Mouse (Mus musculus): ENCODE results near the gene Sipa1. TPM values are rescaled to one million over a fixed set of nuclear protein-coding genes. Genes with fewer than 3 reads are reported as not detected.

The Sipa1 gene
- polyA plus RNA-seq, 1 experiment from 2014 or later, result 28.9 TPM

DNA sequence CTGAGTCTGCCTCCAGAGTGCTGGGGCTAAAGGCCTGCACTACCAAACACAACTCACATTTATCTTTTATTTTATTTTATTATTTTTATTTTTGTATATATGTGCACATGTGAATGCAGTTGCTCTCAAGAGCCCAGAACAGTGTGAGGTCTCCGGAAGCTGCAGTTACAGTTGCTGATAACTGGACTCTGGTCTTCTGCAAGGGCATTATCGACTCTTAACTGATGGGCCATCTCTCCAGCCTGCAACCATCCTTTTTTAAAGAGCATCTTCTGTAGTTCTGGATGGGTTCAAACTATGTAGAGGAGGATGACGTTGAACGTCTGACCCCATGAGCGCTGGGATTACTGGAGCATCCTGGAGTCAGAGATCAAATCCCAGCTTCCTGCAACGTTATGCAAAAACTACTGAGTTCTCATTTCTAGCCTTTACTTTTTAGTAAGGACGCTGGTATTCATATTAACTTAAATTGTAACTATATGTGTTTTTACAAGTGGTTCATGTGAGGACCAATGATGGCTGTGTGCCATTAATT is 27.4 kb downstream of the Sipa1 start:
- WGBS, result 78% methylated on average over 7 of the region's 7 CpGs
- no peak overlapping the region for H3K4me3 ChIP-seq
- peaks cover 45% of the 10 kb centered on the region for H3K4me1 ChIP-seq
- peaks cover 26% of the 10 kb centered on the region for H3K36me3 ChIP-seq
- DNase-seq (ENCODE audit: low spot score), result no peak
- H3K27me3 ChIP-seq (ENCODE audit: insufficient read depth, poor library complexity, severe bottlenecking), result no peaks in the 10 kb centered on the region
- no peak overlapping the region for H3K27ac ChIP-seq
- no peaks in the 10 kb centered on the region for H3K9me3 ChIP-seq

DNA sequence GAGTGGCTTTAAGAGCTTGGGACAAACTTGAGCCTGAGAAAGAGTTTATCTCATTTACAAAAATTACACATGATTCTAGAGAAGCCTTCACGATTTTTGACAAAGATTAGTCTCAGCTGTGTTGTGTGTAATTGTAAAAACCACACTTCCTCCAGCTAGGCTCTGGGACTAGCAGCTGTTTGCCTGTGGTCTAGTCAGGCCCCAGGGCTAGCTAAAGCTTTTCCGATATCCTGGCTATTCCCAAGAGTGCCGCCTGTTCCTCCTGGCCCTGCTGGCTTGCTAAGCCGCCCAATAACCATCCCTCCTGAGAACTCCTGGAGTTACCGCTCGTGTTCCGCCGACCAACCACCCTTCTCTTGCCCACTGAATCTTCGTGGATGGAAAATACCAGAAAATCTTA is 31.4 kb downstream of the Sipa1 start:
- Histone ChIP-seq H3K4me1 (peaks cover 11% of the 10 kb centered on the region), H3K4me3 (no peak overlapping the region), H3K36me3 (no peaks in the 10 kb centered on the region), H3K27ac (no peak overlapping the region), H3K27me3 (ENCODE audit: insufficient read depth, poor library complexity, severe bottlenecking) (no peaks in the 10 kb centered on the region), H3K9me3 (no peaks in the 10 kb centered on the region)
- DNase-seq (ENCODE audit: low spot score), result no peak
- WGBS, result 66% methylated on average over 9 of the region's 9 CpGs

DNA sequence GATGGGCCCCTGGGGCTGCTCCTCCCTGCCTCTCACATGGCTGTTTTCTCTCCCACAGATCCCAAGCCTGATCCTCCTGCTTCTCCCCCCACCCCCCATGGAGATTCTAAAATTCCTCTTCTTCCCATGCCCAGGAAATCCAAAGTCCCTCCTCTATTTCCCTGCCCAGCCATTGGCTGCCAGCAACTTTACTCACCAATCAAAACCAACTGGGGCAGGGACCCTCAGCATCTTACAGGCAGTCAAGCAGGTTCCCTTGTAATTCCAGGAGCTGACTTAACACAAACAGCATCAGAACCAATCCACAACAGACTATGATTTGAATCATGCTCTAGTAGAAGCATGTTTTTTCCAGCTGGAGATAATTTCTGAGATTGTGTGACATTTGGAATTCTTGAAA is 33.6 kb downstream of the Sipa1 start:
- no peak for DNase-seq (ENCODE audit: low spot score)
- Histone ChIP-seq H3K27ac (no peak overlapping the region), H3K36me3 (no peaks in the 10 kb centered on the region), H3K27me3 (ENCODE audit: insufficient read depth, poor library complexity, severe bottlenecking) (no peaks in the 10 kb centered on the region), H3K4me1 (no peaks in the 10 kb centered on the region), H3K9me3 (no peaks in the 10 kb centered on the region), H3K4me3 (no peak overlapping the region)

DNA sequence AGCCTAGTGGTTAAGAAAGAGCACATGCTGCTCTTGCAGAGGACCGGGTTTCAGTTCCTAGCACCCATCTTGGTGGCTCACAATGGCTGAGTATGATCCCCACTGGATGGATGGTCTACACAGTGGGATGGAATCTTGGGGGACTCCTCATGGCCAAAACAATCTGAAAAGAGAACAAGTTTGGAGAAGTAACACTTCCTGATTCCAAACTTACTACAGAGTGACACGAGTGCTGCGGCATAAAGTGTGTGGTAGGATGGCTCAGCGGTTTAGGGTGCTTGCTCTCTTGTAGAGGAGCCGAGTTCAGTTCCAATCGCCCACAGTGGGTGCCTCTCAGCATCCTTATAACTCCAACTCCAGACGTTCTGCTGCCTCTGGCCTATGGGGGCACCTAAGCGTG is 38.2 kb downstream of the Sipa1 start:
- WGBS, result 84% methylated on average over 8 of the region's 8 CpGs
- no peak for DNase-seq (ENCODE audit: low spot score)
- no peak overlapping the region for H3K27ac ChIP-seq
- H3K9me3 ChIP-seq, result no peaks in the 10 kb centered on the region
- H3K4me1 ChIP-seq, result no peaks in the 10 kb centered on the region
- no peaks in the 10 kb centered on the region for H3K27me3 ChIP-seq (ENCODE audit: insufficient read depth, poor library complexity, severe bottlenecking)
- no peak overlapping the region for H3K4me3 ChIP-seq
- H3K36me3 ChIP-seq, result no peaks in the 10 kb centered on the region

DNA sequence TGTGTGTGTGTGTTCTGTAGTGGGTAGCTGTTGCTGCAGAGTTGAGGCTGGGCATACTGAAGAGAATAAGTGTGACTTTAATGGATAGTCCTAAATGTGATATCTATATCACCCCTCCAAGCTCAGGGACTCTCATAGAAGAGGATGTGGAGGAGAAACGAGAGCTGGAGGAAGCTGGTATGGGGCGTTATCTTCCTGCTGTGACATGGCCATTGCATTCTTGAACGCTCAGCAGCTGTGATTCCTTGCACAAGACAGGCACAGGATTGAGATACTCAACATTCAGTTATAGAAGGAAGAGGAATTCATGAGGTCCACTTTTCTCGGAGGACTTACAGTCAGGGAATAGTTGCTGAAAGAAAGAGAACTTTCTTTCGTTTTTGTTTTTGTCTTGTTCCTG is 41.6 kb downstream of the Sipa1 start:
- 58% methylated on average over 5 of the region's 5 CpGs for WGBS
- no peak overlapping the region for H3K27ac ChIP-seq
- no peaks in the 10 kb centered on the region for H3K36me3 ChIP-seq
- no peak overlapping the region for H3K4me3 ChIP-seq
- H3K27me3 ChIP-seq (ENCODE audit: insufficient read depth, poor library complexity, severe bottlenecking), result no peaks in the 10 kb centered on the region
- H3K9me3 ChIP-seq, result no peaks in the 10 kb centered on the region
- DNase-seq (ENCODE audit: low spot score), result no peak
- no peaks in the 10 kb centered on the region for H3K4me1 ChIP-seq

DNA sequence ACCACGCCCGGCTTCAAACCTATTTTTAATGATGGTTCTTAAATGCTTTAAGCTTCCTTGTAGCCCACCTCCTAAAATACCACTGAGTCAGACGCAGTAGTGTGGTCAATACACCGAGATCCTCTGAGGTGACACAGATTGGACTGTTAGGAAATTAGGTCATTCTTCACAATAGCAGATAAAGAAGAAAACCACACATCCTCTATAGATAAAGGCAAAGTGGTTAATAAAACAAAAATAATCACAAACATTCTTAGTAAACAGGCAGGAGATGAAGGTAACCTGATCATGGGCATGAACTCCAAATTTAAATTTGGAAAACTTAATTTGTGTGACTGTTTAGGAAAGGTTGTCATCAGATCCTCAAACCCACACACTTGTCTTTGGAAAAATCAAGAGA is 43.5 kb downstream of the Sipa1 start:
- H3K9me3 ChIP-seq, result no peaks in the 10 kb centered on the region
- H3K4me3 ChIP-seq, result no peak overlapping the region
- no peaks in the 10 kb centered on the region for H3K36me3 ChIP-seq

DNA sequence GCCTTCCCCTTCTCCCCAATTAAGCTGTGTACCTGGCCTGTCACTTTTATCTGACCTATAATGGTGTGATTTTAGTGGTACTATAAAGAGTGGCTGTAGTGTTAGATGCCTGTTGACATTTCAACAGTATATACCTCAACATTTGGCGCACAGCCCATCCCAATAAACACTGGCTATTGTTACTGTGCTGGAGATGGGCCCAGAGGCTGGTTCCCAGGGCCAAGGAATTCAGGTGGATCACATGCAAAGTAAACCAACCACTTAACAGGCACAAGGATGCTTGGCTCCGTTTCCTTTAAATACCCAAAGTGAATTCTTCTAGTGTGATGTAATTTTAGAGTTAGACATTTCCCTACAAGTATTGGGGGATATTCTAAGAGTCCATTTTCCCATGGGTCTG is 48.6 kb downstream of the Sipa1 start:
- no peak overlapping the region for H3K4me3 ChIP-seq
- H3K9me3 ChIP-seq, result no peaks in the 10 kb centered on the region
- no peak overlapping the region for H3K27ac ChIP-seq
- no peak for DNase-seq (ENCODE audit: low spot score)
- H3K27me3 ChIP-seq (ENCODE audit: insufficient read depth, poor library complexity, severe bottlenecking), result no peaks in the 10 kb centered on the region
- no peaks in the 10 kb centered on the region for H3K36me3 ChIP-seq
- H3K4me1 ChIP-seq, result peaks cover 9% of the 10 kb centered on the region; the same call in 1 of the 2 replicates
- 79% methylated on average over 2 of the region's 2 CpGs for WGBS

More for the DNA sequence above, 43.5 kb downstream of the Sipa1 start:
- Histone ChIP-seq H3K27me3 (ENCODE audit: insufficient read depth, poor library complexity, severe bottlenecking) (no peaks in the 10 kb centered on the region), H3K27ac (no peak overlapping the region), H3K4me1 (no peaks in the 10 kb centered on the region)
- 68% methylated on average over 4 of the region's 4 CpGs for WGBS
- DNase-seq (ENCODE audit: low spot score), result no peak

DNA sequence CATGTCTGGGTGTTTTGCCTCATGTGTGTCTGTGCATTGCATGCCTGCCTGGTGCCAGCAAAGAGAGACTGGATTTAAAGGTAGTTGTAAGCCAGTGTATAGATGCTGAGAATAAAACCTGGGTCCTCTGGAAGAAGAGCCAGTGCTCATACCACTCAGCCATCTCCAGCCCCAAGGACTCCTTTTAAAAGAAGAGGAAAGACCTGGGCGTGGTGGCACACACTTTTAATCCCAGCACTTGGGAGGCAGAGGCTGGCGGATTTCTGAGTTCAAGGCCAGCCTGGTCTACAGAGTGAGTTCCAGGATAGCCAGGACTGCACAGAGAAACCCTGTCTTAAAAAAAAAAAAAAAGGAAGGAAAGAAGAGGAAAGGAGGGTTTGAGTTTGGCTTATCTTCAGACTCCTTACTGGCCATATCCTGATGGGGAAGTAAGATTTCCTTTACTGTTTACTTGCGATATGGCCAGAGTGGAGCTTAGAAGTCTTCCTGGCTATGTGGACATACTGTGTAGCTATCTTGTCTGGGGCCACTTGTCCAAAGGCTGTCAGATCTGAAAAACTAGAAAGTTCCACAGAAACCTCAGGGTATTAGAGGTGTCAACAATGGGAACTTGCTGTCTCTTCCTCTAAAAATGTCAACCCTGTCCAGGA is 50.6 kb downstream of the Sipa1 start:
- WGBS, result 51% methylated on average over 3 of the region's 3 CpGs
- H3K36me3 ChIP-seq, result peaks cover 11% of the 10 kb centered on the region
- H3K27me3 ChIP-seq (ENCODE audit: insufficient read depth, poor library complexity, severe bottlenecking), result no peaks in the 10 kb centered on the region
- H3K4me1 ChIP-seq, result peaks cover 24% of the 10 kb centered on the region
- no peaks in the 10 kb centered on the region for H3K9me3 ChIP-seq
- no peak overlapping the region for H3K27ac ChIP-seq
- no peak overlapping the region for H3K4me3 ChIP-seq
- no peak for DNase-seq (ENCODE audit: low spot score)

DNA sequence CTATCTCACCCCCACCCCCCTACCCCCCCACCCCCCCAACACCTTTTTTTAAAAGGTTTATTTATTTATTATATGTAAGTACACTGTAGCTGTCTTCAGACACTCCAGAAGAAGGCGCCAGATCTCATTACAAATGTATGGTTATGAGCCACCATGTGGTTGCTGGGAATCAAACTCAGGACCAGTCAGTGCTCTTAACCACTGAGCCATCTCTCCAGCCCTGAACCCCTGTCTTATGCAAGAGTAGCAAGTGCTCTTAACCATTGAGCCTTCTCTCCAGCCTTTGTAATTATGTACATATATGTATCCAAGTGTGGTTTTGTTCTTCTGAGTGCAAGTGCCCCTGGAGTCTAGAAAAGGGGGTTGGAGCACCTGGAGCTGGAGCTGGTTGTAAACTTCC is 51.5 kb downstream of the Sipa1 start:
- Histone ChIP-seq H3K4me3 (no peak overlapping the region), H3K36me3 (peaks cover 21% of the 10 kb centered on the region), H3K9me3 (no peaks in the 10 kb centered on the region), H3K4me1 (peaks cover 24% of the 10 kb centered on the region), H3K27me3 (ENCODE audit: insufficient read depth, poor library complexity, severe bottlenecking) (no peaks in the 10 kb centered on the region), H3K27ac (no peak overlapping the region)
- no peak for DNase-seq (ENCODE audit: low spot score)
- 77% methylated on average over 1 of the region's 1 CpGs for WGBS

DNA sequence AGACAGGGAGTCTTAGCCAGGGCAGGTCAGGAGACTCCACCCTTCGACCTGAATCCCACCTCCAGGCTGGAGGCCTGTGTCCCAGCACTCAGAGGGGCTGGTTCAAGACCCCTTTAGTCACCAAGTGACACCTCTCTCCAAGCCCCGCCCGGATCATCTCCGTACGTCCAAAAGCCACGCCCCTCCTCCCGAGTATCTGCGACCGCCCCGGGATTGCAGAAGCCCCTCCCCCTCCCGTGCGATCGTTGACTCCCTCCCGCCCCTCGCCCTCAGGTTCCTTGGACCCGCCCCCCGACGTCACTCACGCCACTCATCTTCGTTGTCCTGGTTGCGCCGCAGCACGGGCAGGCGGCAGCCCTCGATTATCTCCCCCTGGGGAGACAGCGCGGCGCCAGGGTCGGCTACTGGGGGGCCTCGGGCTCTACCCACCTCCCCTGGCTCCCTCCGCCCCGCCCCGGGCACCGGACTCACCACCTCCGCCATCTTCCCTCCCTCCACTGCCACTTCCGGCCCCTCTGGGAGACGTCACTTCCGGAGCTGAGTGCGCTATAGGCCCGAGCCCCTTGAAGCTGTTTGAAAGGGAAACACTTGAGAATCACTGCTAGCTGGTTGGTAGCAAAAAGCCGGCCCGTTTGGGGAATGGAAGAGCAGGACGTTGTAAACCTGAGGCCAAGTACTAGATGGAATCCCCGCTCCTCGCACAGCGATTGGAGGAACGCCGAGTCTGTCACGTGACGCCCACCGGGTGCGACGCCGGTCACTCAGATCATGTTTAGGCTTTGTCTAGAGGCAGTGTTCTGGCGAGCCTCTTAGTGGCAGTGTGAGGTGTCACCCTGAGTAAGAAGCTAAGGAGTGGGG is 53.7 kb downstream of the Sipa1 start, which contains the start of gene Kat5:
Gene Kat5 (minus strand): TSS at position 691 of the 858 bp plus-strand sequence.
- peak; percentile 96 for DNase-seq (ENCODE audit: low spot score)
- peaks cover 42% of the 10 kb centered on the region for H3K36me3 ChIP-seq
- peak within 1 kb of the TSS; percentile 99 for H3K27ac ChIP-seq
- H3K27me3 ChIP-seq (ENCODE audit: insufficient read depth, poor library complexity, severe bottlenecking), result no peaks in the 10 kb centered on the region
- WGBS, result 1% methylated on average over 55 of the region's 55 CpGs
- H3K9me3 ChIP-seq, result no peaks in the 10 kb centered on the region
- peak within 1 kb of the TSS; percentile 90 for H3K4me3 ChIP-seq
- peaks cover 27% of the 10 kb centered on the region for H3K4me1 ChIP-seq

DNA sequence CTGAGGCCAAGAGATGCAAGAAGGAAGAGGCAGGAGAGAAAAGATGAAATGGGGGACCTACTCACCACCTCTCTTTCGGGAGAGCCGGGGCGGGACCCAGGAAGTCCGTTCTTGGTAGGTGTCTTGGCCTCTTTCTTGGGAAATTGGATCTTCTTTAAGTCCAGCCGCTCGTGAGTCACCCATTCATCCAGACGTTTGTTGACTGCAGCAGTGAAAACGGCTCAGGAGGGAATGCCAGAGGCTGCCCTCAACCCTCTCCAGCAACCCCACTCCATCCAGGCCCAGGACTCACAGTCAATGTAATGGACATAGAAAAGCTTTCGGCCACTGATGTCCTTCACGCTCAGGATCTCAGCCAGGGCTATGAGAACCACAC is 54.3 kb downstream of the Sipa1 start:
- H3K27ac ChIP-seq, result peak overlapping the region; percentile 99
- peaks cover 27% of the 10 kb centered on the region for H3K4me1 ChIP-seq
- no peak for DNase-seq (ENCODE audit: low spot score)
- peaks cover 49% of the 10 kb centered on the region for H3K36me3 ChIP-seq
- peak overlapping the region; percentile 90 for H3K4me3 ChIP-seq
- no peaks in the 10 kb centered on the region for H3K27me3 ChIP-seq (ENCODE audit: insufficient read depth, poor library complexity, severe bottlenecking)
- no peaks in the 10 kb centered on the region for H3K9me3 ChIP-seq
- WGBS, result 64% methylated on average over 10 of the region's 10 CpGs

DNA sequence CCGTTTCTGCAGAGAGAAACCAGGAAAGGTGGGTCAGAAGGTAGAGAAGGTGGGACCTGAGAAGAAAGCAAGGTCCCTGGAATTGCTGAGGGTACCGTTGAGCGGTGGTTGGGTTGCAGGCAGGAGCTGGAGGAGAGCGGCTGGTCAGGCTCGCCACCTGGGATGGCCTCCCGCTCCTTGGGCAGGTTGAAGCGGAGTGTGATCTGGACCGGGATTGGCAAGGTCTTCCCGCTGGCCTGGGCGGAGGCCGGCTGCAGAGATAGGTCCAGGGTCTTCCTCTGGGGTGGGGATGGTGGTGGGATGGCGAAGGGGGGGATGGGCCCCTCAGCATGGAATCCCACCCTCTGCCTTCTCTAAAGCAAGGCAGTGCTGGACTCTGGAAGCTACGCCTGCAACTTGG is 54.8 kb downstream of the Sipa1 start:
- Histone ChIP-seq H3K4me3 (peak overlapping the region; percentile 90), H3K27ac (peak overlapping the region; percentile 99; the same call in 1 of the 2 replicates), H3K9me3 (no peaks in the 10 kb centered on the region), H3K27me3 (ENCODE audit: insufficient read depth, poor library complexity, severe bottlenecking) (no peaks in the 10 kb centered on the region), H3K4me1 (peaks cover 27% of the 10 kb centered on the region), H3K36me3 (peaks cover 53% of the 10 kb centered on the region)
- DNase-seq (ENCODE audit: low spot score), result no peak
- WGBS, result 94% methylated on average over 13 of the region's 13 CpGs

DNA sequence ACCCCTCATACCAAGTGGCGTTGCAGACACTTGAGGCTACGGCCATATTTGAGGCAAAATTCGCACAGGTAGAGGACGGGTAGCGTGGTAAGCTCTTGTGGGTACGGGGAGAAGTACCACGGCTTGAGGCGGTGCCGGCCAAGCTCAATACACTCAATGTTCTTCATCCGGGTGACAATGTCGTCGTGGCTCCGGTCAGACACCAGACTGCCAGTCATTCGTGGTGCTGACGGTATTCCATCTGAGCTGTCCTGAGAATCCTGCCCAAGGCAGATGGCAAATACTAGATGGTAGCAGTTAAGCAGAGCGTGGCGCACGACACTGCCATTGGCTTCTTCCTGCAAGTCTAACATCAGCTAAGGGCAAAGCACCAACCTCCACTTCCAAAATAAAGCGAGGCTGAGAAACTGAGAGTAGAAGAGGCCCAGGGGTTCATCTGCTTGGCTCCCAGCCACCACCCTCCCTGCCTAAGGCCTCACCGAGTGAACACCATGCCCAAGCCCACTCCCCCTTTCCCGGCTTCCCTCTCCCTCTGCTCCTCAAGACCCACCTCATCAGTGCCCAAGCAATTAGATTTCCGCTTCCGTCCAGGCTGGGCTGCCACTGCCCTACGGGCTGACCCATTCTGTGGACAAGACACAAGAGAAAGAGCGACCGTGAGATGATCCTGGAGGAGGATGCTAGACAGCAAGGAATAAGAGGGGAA is 55.6 kb downstream of the Sipa1 start:
- WGBS, result 95% methylated on average over 26 of the region's 26 CpGs
- Histone ChIP-seq H3K27ac (no peak overlapping the region), H3K27me3 (ENCODE audit: insufficient read depth, poor library complexity, severe bottlenecking) (no peaks in the 10 kb centered on the region), H3K9me3 (no peaks in the 10 kb centered on the region), H3K4me3 (no peak overlapping the region), H3K4me1 (peaks cover 33% of the 10 kb centered on the region), H3K36me3 (peaks cover 62% of the 10 kb centered on the region)
- no peak for DNase-seq (ENCODE audit: low spot score)
